Mouse (Mus musculus): ENCODE data around the gene Ccnk.

DNA sequence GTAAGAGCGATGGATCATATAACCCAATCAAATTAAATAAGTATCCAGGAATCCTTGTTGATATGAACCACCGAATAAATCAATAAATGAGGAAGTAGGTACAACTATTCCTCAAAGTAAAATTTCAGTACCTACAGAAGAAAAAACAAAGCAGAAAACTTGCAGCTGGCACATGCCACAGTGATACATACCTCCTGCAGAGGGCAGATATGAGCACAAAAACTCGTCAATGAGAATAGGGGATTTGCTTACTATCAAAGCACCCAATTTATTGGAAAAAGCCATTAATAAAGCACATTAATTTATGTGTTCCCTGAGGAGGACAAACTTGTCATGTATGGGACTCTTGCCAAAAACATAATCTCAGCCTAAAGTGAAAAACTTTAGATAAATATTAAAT, 29.6 kb upstream of the Ccnk start:
- TF ChIP-seq GATA1 (IDR thresholded peaks at IDR 0.05; ENCODE audit: borderline replicate concordance, low read length): no peak
- no peak for TF ChIP-seq FLI1 (IDR thresholded peaks at IDR 0.05; ENCODE audit: low read length)
